Mouse (Mus musculus): ENCODE data around the gene Kmt2a.

DNA sequence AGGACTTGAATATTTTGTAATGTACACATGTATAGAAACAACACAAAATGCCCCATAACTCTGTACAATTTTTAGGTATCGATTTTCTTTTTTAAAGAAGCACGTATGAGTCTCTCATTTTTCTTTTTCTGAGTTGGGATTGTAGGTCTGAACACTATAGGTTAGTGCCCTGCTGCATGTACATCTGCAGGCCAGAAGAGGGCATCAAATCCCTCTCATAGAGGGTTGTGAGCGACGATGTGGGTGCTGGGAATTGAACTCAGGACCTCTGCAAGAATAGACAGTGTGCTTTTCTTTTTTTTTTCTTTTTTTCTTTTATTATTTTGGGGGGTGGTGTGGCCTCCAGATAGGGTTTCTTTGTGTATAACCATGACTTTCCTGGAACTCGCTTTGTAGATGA lies 109.7 kb downstream of the Kmt2a start:
- TF ChIP-seq POLR2AphosphoS2 (IDR thresholded peaks at IDR 0.05; ENCODE audit: insufficient read length, low read depth), result no peak
- TF ChIP-seq E2F4 (IDR thresholded peaks at IDR 0.05; ENCODE audit: insufficient read depth), result no peak
- no peak for TF ChIP-seq MYOD1 (IDR thresholded peaks at IDR 0.05; ENCODE audit: control insufficient read depth in 1 of 3, insufficient read length in 2 of 3, low read depth in 2 of 3)
- no peak for TF ChIP-seq MAX (IDR thresholded peaks at IDR 0.05; ENCODE audit: low read depth)
- TF ChIP-seq USF1 (IDR thresholded peaks at IDR 0.05; ENCODE audit: low read depth), result no peak
- no peak for TF ChIP-seq CEBPB (IDR thresholded peaks at IDR 0.05; ENCODE audit: insufficient read depth, poor library complexity, severe bottlenecking)
- TF ChIP-seq POLR2A (IDR thresholded peaks at IDR 0.05; ENCODE audit: insufficient read length, low read depth), result no peak
- no peak for TF ChIP-seq TCF3 (IDR thresholded peaks at IDR 0.05; ENCODE audit: insufficient read length, low read depth)
- no peak for TF ChIP-seq TCF12 (IDR thresholded peaks at IDR 0.05; ENCODE audit: insufficient read depth, poor library complexity, severe bottlenecking)
- no peak for TF ChIP-seq REST (IDR thresholded peaks at IDR 0.05; ENCODE audit: insufficient read depth, insufficient read length)
- TF ChIP-seq SRF (IDR thresholded peaks at IDR 0.05; ENCODE audit: control insufficient read depth, insufficient read length, low read depth), result no peak
- no peak for TF ChIP-seq MYOG (IDR thresholded peaks at IDR 0.05; ENCODE audit: control insufficient read depth in 1 of 3, insufficient read depth in 1 of 3, insufficient read length in 2 of 3, low read depth in 2 of 3)
